Mouse (Mus musculus): ENCODE data around the gene Spata31d1b. TPM values are rescaled to one million over a fixed set of nuclear protein-coding genes. Genes with fewer than 3 reads are reported as not detected.

Gene Spata31d1b
- total RNA-seq (2023) = not detected

GRCm38 (mm10) chr13:59711984-59712383 is at the start of gene Spata31d1b:
TSS of gene Spata31d1b (plus strand) at chr13:59712284.

GRCm38 (mm10) chr13:59675151-59676011 is 36.7 kb upstream of the Spata31d1b start, which contains the start of gene Golm1:
TSS of gene Golm1 (minus strand) at chr13:59675811.

GRCm38 (mm10) chr13:59694008-59694407 is 18.1 kb upstream of the Spata31d1b start, which contains the start of gene 4921517D22Rik:
TSS of gene 4921517D22Rik (minus strand) at chr13:59694108.

GRCm38 (mm10) chr13:59710230-59710629 is 1.9 kb upstream of the Spata31d1b start, which contains the start of gene Spata31d1a:
TSS of gene Spata31d1a (minus strand) at chr13:59710330.

DNA sequence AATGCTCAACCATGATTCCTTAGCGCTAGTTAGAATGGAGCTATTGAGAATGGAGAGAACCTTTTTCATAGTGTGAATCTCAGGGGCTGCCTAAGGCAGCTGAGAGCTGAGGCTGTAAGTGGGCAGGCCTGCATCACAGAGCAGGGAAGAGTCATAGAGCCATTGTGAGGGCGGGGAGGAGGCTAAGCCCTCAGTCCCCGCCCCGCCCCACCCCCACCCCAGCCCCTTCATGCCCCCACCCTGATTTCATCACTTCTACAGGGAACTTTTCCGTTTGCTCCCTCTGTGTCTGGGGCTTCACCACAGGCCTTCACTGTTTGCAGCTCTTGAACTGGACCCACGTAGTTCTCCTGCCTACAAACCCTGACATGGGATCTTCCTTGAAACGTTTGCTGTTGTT is 19.6 kb downstream of the Spata31d1b start, which contains the start of gene Spata31d1d:
Gene Spata31d1d, minus strand, starts transcription at position 101 of the 400 bp plus-strand sequence.

DNA sequence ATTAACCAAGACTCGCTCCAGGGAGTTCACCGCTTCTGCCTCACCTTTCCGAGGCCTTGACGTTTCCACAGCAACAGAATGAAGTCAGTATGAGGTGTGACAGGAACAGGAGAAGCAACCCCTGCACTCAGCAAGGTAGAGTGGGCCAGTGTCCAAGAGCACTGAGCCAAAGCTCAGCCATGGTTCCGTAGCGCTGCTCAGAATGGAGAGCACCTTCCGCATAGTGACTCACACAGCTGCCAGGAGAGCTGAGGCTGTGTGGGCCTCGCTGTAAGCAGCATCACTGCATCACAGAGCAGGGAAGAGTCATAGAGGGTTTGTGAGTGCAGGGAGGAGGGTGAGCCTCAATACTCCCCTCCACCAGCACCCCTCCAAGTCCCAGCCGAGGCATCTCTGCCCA is 34.6 kb downstream of the Spata31d1b start, which contains the start of gene 1700014D04Rik:
Gene 1700014D04Rik, minus strand, starts transcription at position 42 of the 400 bp plus-strand sequence.

Other genes with a start within 250 kb of the Spata31d1b start
- gene Agtpbp1, start 127.1 kb upstream of the Spata31d1b start, total RNA-seq (2023) = 42.4 TPM
- gene Naa35, start 127.0 kb upstream of the Spata31d1b start, total RNA-seq (2023) = 44.7 TPM
- gene Golm1, start 36.5 kb upstream of the Spata31d1b start, total RNA-seq (2023) = 56.9 TPM
- not detected for gene 4921517D22Rik, start 18.2 kb upstream of the Spata31d1b start, total RNA-seq (2023)
- gene Spata31d1a, start 2.0 kb upstream of the Spata31d1b start, total RNA-seq (2023) = not detected
- gene Spata31d1d, start 19.5 kb downstream of the Spata31d1b start, total RNA-seq (2023) = not detected
- 0.15 TPM for gene 1700014D04Rik, start 34.5 kb downstream of the Spata31d1b start, total RNA-seq (2023)
- gene Isca1, start 57.5 kb downstream of the Spata31d1b start, total RNA-seq (2023) = 67.6 TPM
- gene Gm49354, start 70.0 kb downstream of the Spata31d1b start, total RNA-seq (2023) = not detected
- gene Tut7, start 110.9 kb downstream of the Spata31d1b start, total RNA-seq (2023) = 193 TPM